Mouse (Mus musculus) liver, embryonic 14.5 days (tissue): ENCODE results near the gene Tdrd6.

Source experiments
- CTCF ChIP-seq: IDR thresholded peaks from 2 replicates; pipeline ENCODE4 v1.5.1; 2016; ENCODE audit warnings: antibody characterized with exemption, low read depth, control low read depth
- EP300 ChIP-seq: IDR thresholded peaks from 2 replicates; pipeline ENCODE4 v1.6.1; 2016; ENCODE audit warnings: antibody characterized with exemption, low read depth

- peak; percentile 18; the same call in 1 of the 2 replicates for TF ChIP-seq CTCF
- no peak for TF ChIP-seq EP300
Observed at GRCm38 (mm10) chr17:43651314-43652046, 21.4 kb upstream of the Tdrd6 start.
